Mouse (Mus musculus): ENCODE data around the gene Wdr41. TPM values are rescaled to one million over a fixed set of nuclear protein-coding genes. Genes with fewer than 3 reads are reported as not detected.
A peak's percentile ranks its signal among the peaks of the same experiment; 100 is the strongest.

Gene Wdr41
- polyA plus RNA-seq, 1 experiment from 2014 or later: 25.9 TPM

DNA sequence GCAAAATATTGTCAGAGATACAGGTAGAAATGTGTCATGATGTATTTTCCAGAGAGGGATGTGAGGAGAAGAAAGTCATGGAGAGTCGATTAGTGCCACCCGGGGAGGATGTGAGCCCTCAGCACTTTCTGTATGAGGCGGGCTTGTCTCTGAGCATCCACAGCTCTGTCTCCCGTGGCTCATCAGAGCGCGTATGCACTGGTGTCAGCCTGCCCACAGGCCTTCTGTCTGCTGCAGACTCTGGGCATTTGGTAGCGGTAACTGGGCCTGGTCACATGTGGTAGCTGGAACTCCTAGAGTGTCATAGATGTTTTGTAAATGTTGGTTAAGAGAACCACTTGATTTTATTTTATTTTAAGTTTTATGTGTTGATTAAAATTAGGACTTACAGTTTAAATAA, 33.1 kb downstream of the Wdr41 start:
- no peak for ATAC-seq (ENCODE audit: low FRiP score, low read depth)
- no peaks in the 10 kb centered on the region for H3K27me3 ChIP-seq
- H3K4me3 ChIP-seq: no peak overlapping the region
- no peaks in the 10 kb centered on the region for H3K4me1 ChIP-seq
- H3K9me3 ChIP-seq: no peaks in the 10 kb centered on the region
- H3K4me2 ChIP-seq (replicated peaks): no peak overlapping the region
- peaks cover 12% of the 10 kb centered on the region for H3K36me3 ChIP-seq
- WGBS: 86% methylated on average over 7 of the region's 7 CpGs
- no peak overlapping the region for H3K27ac ChIP-seq (replicated peaks)
- no peak overlapping the region for H3K9ac ChIP-seq (replicated peaks)

DNA sequence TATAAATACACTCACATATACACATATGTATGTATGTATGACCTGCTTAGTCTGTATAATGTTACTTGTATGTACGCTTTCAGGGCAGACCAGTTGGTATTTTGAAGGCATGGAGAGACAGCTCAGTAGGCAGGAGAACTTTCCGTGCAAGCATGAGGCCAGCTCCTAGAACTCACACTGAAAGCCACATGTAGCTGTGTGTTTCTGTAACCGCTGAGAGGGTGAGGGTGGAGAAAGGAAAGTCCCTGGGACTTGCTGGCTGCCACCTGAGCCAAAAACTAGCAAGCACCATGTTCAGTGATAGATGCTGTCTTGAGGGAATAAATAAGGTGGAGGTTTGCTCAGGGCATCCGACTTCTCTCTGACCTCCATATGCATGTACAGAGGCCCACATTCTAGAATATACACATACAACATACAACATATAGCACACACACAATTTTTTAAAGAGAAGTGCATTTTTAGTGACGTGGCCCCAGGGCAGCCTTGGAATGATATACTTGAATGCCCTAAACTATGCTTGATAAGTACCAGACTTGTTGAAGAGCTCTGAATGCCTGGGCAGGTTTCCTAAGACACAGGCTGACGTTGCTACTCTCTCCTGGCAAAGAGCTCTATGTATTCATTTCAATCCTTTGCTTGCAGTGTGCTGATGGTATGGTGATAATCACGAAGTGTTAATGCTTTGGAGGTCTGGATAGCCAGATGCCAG, 35.6 kb downstream of the Wdr41 start:
- H3K27ac ChIP-seq (replicated peaks): no peak overlapping the region
- H3K27me3 ChIP-seq: no peaks in the 10 kb centered on the region
- H3K4me2 ChIP-seq (replicated peaks): no peak overlapping the region
- H3K9me3 ChIP-seq: no peaks in the 10 kb centered on the region
- H3K9ac ChIP-seq (replicated peaks): no peak overlapping the region
- H3K36me3 ChIP-seq: peaks cover 12% of the 10 kb centered on the region
- 88% methylated on average over 7 of the region's 7 CpGs for WGBS
- 0 out of 2 replicates have a peak, but pooled peaks cover 3% of the 10 kb centered on the region for H3K4me1 ChIP-seq
- no peak for ATAC-seq (ENCODE audit: low FRiP score, low read depth)
- no peak overlapping the region for H3K4me3 ChIP-seq

DNA sequence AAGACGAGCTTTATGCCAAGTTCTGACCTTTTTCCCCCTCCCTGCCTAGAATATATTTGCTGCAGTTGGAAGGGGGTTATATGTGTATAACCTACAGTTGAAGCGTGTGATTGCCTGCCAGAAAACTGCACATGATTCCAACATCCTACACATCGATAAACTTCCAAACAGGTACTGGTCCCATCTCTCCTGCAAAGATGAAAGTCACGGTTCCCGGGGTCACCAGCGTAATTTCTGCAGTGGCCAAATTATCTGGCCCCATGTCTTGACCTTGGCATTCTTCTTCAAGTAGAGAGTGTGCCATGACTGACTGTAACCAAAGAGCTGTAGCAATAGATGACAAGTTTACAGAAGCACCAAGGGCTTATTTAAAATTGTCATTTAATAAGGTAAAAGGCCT, 41.1 kb downstream of the Wdr41 start:
- no peak for ATAC-seq (ENCODE audit: low FRiP score, low read depth)
- peaks cover 5% of the 10 kb centered on the region; the same call in 1 of the 2 replicates for H3K27me3 ChIP-seq
- WGBS: 87% methylated on average over 6 of the region's 6 CpGs
- H3K9ac ChIP-seq (replicated peaks): no peak overlapping the region; the same call in 1 of the 2 replicates
- no peak overlapping the region for H3K27ac ChIP-seq (replicated peaks)
- H3K4me1 ChIP-seq: peaks cover 11% of the 10 kb centered on the region
- no peak overlapping the region for H3K4me3 ChIP-seq
- no peaks in the 10 kb centered on the region for H3K9me3 ChIP-seq
- no peak overlapping the region for H3K4me2 ChIP-seq (replicated peaks)
- 0 out of 2 replicates have a peak, but pooled peaks cover 7% of the 10 kb centered on the region for H3K36me3 ChIP-seq

DNA sequence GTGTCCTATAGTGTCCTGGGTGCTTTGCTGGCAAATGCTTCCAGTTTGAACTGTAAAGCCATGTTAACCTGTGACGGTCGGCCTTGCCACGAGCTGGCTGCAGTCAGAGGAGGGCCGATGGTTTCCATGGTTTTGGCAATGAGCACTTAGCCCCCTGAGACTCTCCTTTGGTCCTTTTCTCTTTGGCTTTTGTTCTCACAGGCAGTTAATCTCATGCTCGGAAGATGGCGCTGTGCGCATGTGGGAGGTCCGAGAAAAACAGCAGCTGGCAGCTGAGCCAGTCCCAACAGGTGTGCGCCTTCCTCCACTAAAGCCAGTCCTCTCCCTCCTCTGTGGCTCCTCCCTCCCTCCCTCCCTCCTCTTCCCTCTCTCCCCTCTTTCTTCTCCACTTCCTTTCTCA, 41.8 kb downstream of the Wdr41 start:
- H3K4me2 ChIP-seq (replicated peaks): no peak overlapping the region; the same call in 1 of the 2 replicates
- H3K4me3 ChIP-seq: no peak overlapping the region
- 3% methylated on average over 9 of the region's 9 CpGs for WGBS
- peaks cover 5% of the 10 kb centered on the region; the same call in 1 of the 2 replicates for H3K27me3 ChIP-seq
- H3K9ac ChIP-seq (replicated peaks): peak overlapping the region; percentile 37; the same call in 1 of the 2 replicates
- peaks cover 11% of the 10 kb centered on the region for H3K4me1 ChIP-seq
- peak; percentile 87 for ATAC-seq (ENCODE audit: low FRiP score, low read depth)
- no peaks in the 10 kb centered on the region for H3K9me3 ChIP-seq
- no peak overlapping the region for H3K27ac ChIP-seq (replicated peaks)
- H3K36me3 ChIP-seq: 0 out of 2 replicates have a peak, but pooled peaks cover 7% of the 10 kb centered on the region

DNA sequence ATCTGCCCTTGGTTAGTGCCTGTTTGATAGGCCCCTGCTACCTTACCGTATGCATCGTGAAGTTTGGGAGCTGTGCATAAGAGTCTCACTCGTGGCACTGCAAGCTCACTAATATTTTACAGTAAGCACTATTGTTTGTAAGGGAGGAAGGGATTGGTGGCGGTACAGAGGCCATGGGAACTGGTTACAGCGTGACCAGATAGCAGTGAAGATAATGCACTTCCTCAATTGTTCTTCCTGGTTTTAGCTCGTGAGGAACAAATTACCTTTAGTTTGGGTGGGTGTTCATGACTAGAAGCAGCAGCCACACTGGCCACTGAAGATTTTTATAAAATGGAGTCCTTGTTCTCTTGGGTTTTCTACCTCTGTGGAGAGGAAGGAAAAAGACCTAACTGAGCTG, 43.2 kb downstream of the Wdr41 start:
- H3K36me3 ChIP-seq: 0 out of 2 replicates have a peak, but pooled peaks cover 7% of the 10 kb centered on the region
- H3K4me3 ChIP-seq: no peak overlapping the region
- peaks cover 11% of the 10 kb centered on the region for H3K4me1 ChIP-seq
- H3K27me3 ChIP-seq: peaks cover 5% of the 10 kb centered on the region; the same call in 1 of the 2 replicates
- no peak overlapping the region for H3K9ac ChIP-seq (replicated peaks)
- no peak overlapping the region for H3K4me2 ChIP-seq (replicated peaks)
- no peaks in the 10 kb centered on the region for H3K9me3 ChIP-seq
- no peak overlapping the region for H3K27ac ChIP-seq (replicated peaks)
- ATAC-seq (ENCODE audit: low FRiP score, low read depth): no peak
- 88% methylated on average over 6 of the region's 6 CpGs for WGBS

DNA sequence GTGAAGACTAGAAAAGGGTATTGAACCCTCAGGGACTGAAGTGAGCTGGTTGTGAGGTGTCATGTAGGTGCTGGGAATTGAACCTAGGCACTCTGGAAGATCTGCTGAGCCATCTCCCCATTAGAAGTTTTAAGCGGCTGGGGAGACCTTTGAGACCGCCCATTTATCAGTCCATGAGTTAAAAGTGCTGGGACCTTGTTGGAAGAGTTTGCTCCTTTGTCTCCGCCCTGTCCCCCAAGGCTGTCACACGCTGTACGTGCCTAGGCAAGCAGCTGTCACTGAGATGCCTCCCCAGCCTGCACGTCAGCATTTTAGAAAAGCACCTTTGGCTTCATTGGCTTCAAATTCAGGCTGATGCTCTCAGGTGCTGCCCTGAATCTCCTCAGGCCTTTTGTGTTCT, 44.1 kb downstream of the Wdr41 start:
- no peak overlapping the region for H3K27ac ChIP-seq (replicated peaks)
- H3K9me3 ChIP-seq: no peaks in the 10 kb centered on the region
- WGBS: 87% methylated on average over 6 of the region's 6 CpGs
- no peak overlapping the region for H3K4me3 ChIP-seq
- no peak overlapping the region for H3K4me2 ChIP-seq (replicated peaks)
- H3K27me3 ChIP-seq: peaks cover 5% of the 10 kb centered on the region; the same call in 1 of the 2 replicates
- H3K36me3 ChIP-seq: 0 out of 2 replicates have a peak, but pooled peaks cover 7% of the 10 kb centered on the region
- peaks cover 11% of the 10 kb centered on the region for H3K4me1 ChIP-seq
- H3K9ac ChIP-seq (replicated peaks): no peak overlapping the region
- no peak for ATAC-seq (ENCODE audit: low FRiP score, low read depth)

DNA sequence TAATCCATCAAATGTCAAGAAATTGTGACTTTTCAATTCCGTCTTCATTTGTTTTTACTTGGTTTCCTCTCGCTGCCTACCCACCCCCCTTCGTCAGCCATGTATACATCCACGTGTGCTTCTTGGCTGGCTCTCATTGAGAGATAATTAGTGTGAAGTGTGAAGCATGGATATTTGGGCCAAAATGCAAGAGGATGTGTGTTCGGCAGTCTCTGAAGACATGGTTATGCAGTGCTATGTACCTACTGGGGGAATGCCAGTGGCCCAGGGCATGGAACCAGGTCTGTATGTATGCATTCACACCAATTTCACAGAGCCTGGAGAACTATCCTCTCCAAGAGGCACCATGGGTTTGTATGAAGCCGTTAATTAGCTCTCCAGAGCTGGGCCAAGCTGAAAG, 54.7 kb downstream of the Wdr41 start:
- Histone ChIP-seq H3K4me3 (no peak overlapping the region), H3K27me3 (no peaks in the 10 kb centered on the region), H3K27ac (replicated peaks) (no peak overlapping the region), H3K4me1 (no peaks in the 10 kb centered on the region), H3K36me3 (0 out of 2 replicates have a peak, but pooled peaks cover 9% of the 10 kb centered on the region), H3K9ac (replicated peaks) (no peak overlapping the region), H3K4me2 (replicated peaks) (no peak overlapping the region), H3K9me3 (no peaks in the 10 kb centered on the region)
- WGBS: 94% methylated on average over 6 of the region's 6 CpGs
- no peak for ATAC-seq (ENCODE audit: low FRiP score, low read depth)

DNA sequence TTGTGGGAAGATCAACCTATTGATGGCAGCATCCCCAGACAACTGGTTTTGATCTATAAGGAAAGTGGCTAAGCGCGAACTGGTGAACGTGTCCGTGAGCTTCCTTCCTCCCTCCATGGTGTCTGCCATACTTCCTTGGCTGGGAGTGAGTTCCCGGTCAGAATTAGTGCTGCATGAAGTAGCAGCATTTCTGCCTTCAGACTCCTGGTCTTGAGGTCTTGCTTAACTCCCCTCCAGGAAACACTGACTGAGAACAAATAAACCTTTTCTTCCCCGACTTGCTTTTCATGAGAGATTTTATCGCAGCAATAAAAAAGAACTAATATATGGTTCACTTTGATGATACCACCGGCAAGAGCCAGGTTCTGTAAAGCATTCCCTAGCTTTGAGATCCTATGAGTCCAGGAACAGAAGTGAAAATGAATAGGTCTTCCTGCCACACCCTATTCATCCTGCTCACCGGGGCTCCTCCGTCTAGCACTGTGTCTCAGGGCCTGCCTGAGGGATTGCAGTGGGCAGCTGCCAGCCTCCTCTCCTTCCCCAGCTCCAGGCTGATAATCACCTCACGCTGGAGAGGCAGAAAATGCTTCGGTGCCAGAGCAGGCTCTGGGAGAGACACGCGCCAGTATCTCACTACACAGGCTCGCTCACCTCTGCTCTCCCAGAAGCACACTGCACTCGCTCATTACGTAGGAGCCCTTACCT, 56.1 kb downstream of the Wdr41 start:
- WGBS: 74% methylated on average over 17 of the region's 17 CpGs
- Histone ChIP-seq H3K36me3 (0 out of 2 replicates have a peak, but pooled peaks cover 9% of the 10 kb centered on the region), H3K27me3 (no peaks in the 10 kb centered on the region), H3K4me3 (no peak overlapping the region), H3K4me2 (replicated peaks) (no peak overlapping the region), H3K4me1 (no peaks in the 10 kb centered on the region), H3K9me3 (no peaks in the 10 kb centered on the region), H3K27ac (replicated peaks) (no peak overlapping the region), H3K9ac (replicated peaks) (no peak overlapping the region)
- no peak for ATAC-seq (ENCODE audit: low FRiP score, low read depth)

DNA sequence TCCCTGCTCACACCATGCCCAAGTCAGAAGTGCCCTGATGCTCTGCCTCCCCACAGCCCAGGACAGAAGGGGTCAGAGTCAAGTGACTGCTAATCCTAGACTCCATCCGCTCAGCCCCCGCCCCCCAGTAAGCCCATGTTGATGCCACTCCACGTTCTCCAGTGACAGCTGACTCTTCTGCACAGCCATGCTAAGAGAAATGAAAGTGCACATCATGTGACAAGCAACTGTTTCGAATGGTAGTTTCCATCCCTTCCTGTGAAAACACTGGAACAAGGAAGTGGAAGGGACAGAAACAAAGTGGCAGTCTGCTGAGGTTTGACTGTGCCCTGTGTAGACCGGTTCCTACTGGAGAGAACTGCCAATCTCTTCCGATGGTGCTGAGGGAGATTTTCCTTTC, 56.8 kb downstream of the Wdr41 start:
- H3K9ac ChIP-seq (replicated peaks): no peak overlapping the region
- no peak overlapping the region for H3K4me3 ChIP-seq
- H3K4me1 ChIP-seq: no peaks in the 10 kb centered on the region
- ATAC-seq (ENCODE audit: low FRiP score, low read depth): no peak
- no peak overlapping the region for H3K27ac ChIP-seq (replicated peaks)
- H3K36me3 ChIP-seq: 0 out of 2 replicates have a peak, but pooled peaks cover 9% of the 10 kb centered on the region
- no peak overlapping the region for H3K4me2 ChIP-seq (replicated peaks)
- H3K9me3 ChIP-seq: no peaks in the 10 kb centered on the region
- no peaks in the 10 kb centered on the region for H3K27me3 ChIP-seq
- 85% methylated on average over 6 of the region's 6 CpGs for WGBS

DNA sequence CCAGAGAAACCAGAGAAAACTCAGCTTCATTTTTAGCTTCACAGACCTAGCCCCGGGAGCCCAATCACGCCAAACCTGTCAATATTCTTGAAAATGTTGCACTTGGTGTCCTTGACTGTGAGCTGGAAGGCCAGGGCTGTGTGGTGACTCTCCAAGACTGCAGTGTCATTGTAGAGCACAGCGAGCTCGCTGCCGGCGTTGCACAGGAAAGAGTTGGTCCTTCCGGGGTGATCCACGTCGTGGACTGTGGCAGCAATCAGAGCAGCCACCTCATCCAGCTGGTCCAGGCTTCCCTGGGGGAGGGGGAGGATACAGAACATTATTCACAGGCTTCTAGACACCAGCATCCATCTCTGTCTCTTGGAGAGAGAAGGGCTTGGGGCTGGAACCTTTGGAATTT, 58.0 kb downstream of the Wdr41 start:
- no peak for ATAC-seq (ENCODE audit: low FRiP score, low read depth)
- Histone ChIP-seq H3K9ac (replicated peaks) (no peak overlapping the region), H3K4me2 (replicated peaks) (no peak overlapping the region), H3K27me3 (no peaks in the 10 kb centered on the region), H3K4me1 (no peaks in the 10 kb centered on the region), H3K4me3 (no peak overlapping the region), H3K36me3 (no peaks in the 10 kb centered on the region), H3K9me3 (no peaks in the 10 kb centered on the region), H3K27ac (replicated peaks) (no peak overlapping the region)
- 91% methylated on average over 9 of the region's 9 CpGs for WGBS

DNA sequence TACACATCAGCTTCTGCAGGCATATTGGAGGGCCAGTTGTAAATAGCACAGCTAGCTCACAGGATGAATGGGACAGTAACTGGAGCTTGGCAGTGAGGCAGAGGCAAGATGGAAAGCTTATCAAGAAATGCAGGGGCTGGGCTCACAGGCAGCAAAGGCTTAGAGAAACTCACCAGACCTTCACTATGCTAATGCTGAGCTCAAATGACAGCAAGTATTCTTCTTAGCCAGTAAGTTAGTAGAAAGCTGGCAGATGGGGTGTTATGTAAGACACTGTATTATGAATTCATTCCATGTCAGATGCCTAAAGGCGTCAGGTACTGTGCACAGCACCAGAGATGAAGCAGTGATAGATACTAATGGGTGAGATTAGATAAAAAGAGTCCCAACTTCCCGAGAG, 58.6 kb downstream of the Wdr41 start:
- Histone ChIP-seq H3K4me1 (no peaks in the 10 kb centered on the region), H3K27ac (replicated peaks) (no peak overlapping the region), H3K9ac (replicated peaks) (no peak overlapping the region), H3K36me3 (no peaks in the 10 kb centered on the region), H3K9me3 (no peaks in the 10 kb centered on the region), H3K4me2 (replicated peaks) (no peak overlapping the region), H3K4me3 (no peak overlapping the region), H3K27me3 (no peaks in the 10 kb centered on the region)
- no peak for ATAC-seq (ENCODE audit: low FRiP score, low read depth)
- 81% methylated on average over 2 of the region's 2 CpGs for WGBS

DNA sequence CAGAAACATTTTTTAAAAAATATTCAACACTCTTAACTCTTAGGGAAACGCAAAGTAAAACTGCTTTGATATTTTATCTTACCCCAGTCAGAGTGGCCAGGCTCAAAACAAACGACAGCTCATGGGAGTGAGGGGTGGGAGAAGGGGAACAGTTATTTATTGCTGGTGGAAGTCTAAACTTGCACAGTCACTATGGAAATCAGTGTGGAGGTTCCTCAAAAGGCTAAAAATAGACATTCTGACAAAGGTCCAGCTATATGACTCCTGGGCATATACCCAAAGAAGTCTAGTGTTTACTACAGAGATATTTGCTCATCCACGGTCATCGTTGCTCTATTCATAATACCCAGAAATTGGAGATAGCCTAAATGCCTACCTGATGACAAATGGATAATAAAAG, 62.1 kb downstream of the Wdr41 start:
- Histone ChIP-seq H3K36me3 (no peaks in the 10 kb centered on the region), H3K4me1 (no peaks in the 10 kb centered on the region), H3K27me3 (no peaks in the 10 kb centered on the region), H3K4me3 (no peak overlapping the region), H3K9ac (replicated peaks) (no peak overlapping the region), H3K9me3 (no peaks in the 10 kb centered on the region), H3K4me2 (replicated peaks) (no peak overlapping the region), H3K27ac (replicated peaks) (no peak overlapping the region)
- 95% methylated on average over 4 of the region's 4 CpGs for WGBS
- ATAC-seq (ENCODE audit: low FRiP score, low read depth): no peak
